Mouse (Mus musculus) layer of hippocampus, postnatal 36 days (tissue): ENCODE measurements around the gene Wfdc18. TPM values are rescaled to one million over a fixed set of nuclear protein-coding genes. Genes with fewer than 3 reads are reported as not detected.
A peak's percentile ranks its signal among the peaks of the same experiment; 100 is the strongest.

Source experiments
- DNase-seq, 2 experiments: peaks; one replicate each; pipeline ENCODE4 v3.0.0; 2022
- total RNA-seq, 2 experiments: library from RNA; stranded (reverse); gene quantifications; 2 replicates each; pipeline ENCODE4 v1.2.3; 2021

The Wfdc18 gene
- not detected for total RNA-seq

DNA sequence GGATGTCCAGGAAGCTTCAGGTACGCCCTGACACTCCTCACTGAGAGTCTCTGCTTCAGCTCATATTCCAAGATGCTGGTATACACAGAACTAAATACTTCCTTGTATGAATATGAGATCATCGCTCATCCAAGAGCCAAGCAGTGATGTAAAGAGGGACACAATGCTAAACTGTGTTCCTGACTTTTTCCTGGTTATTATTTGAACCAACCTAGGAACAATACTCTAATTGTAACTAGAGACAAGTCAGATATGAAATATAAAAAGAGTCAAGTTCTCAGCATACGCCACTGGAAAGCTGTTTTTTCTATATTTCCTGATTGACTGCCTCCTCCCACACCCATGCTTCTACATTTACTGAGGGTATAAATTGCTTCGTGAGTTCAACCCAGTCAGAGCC is at the start of gene Wfdc18:
Wfdc18 (plus strand) TSS at position 301 of the 400 bp plus-strand sequence.
- DNase-seq = no peak

DNA sequence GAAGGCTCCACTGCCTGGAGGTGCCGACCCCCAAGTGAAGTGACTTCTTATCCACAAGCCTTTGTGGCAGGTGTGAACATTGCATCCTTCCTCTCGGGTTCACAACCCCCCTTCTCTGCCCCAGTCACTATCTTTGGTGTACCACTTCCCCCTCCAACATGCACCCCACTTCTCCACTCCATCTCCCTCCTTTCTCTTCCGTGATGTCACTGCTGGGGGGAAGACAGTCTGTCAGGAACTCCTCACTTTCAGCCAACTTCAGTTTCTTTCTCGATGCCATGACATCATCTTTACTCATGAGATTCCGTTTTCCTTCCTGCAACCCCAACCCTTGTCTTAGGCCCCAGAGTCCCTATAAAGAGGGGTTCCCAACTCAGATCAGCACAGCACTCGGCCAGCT is 46.6 kb upstream of the Wfdc18 start, which contains the start of gene Ccl4:
Ccl4 (plus strand) TSS at position 381 of the 400 bp plus-strand sequence.
- no peak for DNase-seq

DNA sequence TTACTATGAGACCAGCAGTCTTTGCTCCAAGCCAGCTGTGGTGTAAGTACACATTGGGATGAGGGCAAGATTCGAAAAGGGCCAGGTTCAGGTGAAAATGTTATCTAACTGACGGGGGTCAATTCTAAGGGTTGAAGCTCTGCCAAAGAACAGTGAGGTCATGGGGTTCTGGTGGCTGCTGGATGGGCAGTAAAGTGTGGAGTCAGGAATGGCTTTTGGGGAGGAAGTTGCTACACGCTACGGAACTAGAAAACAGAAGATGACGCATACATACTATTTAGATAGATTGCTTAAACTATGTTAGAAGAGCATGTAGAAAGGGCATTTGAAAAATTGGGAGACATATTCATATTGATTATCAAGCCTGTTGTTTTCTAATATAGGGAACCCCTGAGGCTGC is 45.3 kb upstream of the Wfdc18 start:
- DNase-seq = no peak

DNA sequence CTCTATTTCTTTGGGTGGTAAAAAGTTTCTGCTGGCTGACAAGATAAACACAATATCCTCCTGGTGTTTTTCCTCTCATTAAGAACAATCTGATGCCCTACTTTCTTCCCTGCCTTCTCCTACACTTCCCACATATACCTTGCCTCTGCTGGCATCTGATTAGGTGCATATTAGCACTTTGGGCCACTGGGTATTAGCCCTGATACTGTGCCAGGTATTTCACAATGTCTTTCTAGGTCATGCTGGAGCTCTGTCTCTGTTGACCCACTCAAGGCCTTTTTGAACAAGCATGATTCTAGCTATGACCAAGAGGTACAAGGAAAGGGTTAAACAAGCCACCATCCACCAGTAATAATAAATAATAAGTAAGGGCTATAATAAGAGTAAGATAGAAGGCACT is 37.1 kb upstream of the Wfdc18 start:
- no peak for DNase-seq

DNA sequence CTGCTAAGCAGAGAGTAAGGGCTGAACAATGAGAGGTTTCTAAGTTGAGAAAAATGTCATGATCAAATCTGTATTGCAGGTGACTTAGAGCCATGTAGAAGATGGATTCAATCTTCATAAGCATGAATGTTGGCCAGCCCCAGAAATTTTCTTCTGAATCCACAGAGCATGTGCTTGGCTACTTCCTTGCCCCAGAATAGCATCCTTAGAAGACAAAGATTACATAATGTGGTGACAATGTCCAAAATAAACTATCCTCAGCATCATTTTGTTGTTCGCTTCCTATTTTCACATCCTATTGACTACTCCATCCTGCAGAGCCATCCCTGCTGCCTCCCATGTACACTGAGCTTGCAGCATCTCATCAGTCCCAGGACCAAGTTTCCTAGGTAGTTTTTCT is 33.1 kb upstream of the Wfdc18 start:
- no peak for DNase-seq

DNA sequence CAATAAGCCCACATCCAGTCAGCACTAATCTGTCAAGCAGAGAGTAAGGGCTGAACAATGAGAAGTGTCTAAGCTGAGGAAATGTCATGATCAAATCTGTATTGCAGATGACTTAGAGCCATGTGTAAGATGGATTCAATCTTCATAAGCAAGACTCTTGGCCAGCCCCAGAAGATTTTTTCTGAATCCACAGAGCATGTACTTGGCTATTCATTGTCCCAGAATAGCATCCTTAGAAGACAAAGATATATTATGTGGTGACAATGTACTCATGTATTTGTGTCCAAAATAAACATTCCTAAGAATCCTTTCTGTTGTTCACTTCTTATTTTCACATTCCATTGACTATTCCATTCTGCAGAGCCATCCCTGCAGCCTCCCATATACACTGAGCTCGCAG is 18.9 kb upstream of the Wfdc18 start:
- no peak for DNase-seq

DNA sequence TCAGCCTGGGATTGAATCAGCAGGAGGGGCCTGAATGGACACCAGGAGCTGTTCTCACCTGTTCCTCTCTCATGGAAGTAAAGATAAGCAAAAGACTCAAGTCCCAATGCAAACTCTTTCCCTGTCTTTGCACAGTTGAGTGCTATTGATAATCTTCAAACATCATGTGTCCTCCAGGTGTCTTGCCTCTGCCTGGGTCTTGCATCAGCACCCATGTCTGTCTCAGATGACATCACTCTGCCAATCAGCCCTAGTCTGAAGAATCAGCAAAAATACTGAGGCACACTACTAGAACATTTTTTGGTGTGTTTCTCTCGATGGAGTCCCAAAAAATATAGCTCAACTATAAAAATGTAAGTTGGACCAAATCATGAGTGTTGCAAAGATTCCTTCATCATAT is 16.8 kb upstream of the Wfdc18 start:
- no peak for DNase-seq

DNA sequence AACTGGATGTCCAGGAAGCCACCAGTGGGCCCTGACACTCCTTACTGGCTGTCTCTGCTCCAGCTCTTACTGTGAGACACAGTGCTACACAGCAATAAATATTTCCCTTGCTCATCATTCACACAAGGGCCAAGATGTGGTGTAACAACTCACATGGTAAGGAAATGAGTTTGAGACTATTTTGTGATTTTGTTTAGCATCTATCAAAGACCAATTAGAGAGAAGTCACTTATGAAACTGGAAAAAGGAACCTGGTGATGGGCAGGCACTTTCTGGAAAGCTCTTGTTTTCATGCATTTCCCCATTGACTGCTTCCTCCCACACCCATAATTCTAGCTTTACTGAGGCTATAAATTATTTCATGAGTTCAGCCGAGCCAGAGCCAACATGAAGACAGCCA is 5.1 kb upstream of the Wfdc18 start, which contains the start of gene Wfdc17:
Wfdc17 (plus strand) TSS at position 287 of the 400 bp plus-strand sequence.
- no peak for DNase-seq

DNA sequence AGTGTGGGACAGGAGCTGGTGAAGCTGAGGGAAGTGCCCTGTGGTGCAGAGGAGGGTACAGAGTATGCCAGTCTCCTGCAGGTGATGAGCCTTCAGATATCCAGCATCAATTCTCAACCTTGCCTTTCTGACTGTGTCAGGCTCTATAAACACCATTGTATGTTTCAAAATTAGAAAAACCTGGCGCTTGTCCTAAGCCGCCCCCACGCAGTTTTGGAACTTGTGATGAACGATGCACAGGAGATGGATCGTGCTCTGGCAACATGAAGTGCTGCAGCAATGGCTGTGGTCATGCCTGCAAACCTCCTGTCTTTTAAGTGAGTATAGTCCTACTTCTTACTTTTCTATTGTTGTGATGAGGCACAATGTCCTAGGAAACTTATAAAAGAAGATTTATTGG is 868 bp downstream of the Wfdc18 start:
- DNase-seq = peak; percentile 12

DNA sequence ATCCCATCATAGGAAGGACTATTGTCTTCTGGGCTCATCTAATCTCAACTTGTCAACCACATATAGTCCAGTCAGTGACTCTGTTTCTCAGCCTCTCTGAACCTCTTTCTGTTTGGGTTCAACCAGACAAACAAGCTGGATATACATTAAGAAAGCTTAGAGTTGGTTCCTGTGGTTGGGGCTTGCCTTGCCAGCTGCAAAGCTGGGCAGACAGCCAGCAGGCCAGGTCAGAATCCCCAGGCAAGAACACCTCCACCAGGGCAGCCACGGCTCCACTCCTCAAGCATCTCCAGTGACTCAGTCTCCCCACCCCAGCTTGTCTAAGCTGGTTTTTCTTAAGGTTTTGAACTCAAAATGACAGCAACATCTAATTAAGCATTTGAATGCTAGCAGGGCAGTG is 3.9 kb downstream of the Wfdc18 start:
- DNase-seq = no peak

DNA sequence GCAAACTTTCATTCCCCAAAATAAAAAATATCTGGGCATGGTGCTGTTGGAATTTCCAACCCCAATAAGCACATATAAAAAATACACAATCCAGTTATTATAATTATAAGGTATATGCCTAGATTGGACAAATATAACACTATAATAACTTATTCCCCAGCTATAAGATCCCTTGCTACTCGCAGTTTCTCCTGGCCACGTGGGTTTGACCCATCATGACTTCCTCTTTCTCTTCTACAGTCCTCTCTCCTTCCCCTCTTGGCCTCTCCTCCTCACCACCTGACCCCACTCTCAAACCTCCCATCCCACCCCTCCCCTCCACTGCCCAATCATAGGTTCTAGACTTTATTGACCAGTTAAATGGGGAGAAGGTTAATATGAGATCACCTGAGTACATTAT is 5.1 kb downstream of the Wfdc18 start:
- no peak for DNase-seq

DNA sequence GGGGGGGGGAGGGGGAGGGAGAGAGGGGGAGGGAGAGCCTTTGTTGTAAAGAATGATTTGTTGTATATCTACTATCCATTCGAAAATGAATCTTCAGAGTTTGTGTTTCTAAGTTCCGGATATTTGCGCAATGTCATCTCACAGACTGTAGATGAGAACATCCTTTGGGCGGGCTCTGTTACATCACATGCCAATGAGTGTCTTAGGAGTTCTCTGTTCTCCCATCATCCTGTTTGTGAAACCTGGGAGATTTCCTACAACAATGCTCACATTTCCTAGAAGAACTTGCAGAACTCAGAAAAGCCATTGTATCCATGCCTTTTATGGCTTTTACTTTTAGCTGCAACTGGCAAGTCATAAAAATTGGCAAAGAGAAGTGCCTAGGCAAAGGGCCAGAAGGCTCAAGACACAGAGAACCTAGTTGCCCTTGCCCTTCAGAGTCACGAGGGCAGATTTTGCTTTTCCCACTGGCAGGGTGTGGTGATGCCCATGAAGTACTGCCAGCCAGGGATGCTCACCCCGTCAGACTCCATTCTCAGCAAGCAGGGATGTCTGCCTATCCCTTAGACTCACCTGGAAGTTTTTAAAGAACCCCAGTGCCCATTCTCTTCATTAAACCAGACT is 8.3 kb downstream of the Wfdc18 start:
- no peak for DNase-seq

DNA sequence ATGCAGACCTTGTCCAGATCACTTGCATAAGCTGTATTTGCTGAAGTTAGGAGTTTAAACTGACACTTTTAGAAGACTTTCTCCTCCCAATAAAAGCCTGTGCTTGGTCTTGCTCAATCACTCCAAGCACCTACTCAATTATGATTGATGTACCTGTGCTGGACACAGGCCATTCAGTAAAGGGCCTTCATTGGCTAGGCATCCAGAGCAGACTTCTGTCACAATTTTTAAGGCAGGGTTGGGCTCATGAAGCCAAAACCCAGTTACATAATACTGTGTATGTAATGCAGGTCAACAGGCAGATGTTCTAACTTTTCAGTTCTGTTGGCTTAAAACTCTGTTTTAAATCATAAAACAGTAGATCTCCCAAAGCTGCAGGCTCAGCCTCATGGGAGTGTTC is 12.0 kb downstream of the Wfdc18 start:
- no peak for DNase-seq

DNA sequence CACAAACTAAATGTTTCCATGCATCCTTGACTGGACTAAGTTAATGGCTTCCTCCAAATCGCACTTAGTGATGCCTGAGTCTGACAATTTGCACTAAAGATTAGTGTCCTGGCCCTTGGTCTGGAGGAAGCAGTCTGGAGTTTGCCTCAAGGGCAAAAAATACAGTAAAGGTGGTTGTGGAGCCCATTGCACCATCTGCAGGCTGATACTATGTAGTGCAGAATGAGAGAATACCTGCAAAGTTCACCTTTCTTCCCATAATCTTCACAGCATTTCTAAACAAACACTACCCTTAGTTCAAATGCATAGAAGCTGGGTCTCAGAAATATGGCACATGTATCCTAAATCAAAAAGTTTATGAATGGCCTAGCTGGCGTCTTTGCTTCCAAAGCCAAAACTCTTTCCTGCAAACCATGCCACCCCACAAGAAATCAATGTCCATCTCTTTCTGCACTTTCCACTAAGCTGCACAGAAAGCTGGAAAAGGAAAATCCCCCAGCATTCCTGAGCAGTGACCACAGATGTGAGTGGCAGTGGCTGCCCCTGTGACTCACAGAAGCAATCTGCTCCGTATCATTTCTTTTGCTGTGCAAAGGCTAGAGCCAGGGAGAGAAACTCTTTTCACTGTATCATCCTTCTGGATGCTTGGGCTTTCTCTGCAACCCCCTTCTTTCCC is 20.1 kb downstream of the Wfdc18 start:
- no peak for DNase-seq

DNA sequence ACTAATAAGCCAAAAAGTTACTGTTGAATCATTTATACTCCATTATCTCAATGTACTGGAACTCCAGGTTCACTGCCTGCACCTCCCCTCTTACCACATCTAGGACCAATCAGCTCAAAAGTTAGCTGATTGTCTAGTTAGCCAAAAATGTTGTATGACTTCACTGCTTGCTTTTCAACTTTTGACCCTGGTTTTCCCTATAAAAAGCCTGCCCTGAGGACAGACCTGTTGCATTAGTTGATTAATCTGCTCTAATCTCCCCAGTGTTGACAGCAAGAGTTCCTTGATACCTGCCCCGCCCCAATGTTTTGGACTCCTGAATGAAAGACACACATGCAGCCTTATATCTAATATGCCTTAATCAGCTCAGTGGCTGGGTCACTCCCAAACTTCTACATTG is 22.3 kb downstream of the Wfdc18 start:
- DNase-seq = no peak

DNA sequence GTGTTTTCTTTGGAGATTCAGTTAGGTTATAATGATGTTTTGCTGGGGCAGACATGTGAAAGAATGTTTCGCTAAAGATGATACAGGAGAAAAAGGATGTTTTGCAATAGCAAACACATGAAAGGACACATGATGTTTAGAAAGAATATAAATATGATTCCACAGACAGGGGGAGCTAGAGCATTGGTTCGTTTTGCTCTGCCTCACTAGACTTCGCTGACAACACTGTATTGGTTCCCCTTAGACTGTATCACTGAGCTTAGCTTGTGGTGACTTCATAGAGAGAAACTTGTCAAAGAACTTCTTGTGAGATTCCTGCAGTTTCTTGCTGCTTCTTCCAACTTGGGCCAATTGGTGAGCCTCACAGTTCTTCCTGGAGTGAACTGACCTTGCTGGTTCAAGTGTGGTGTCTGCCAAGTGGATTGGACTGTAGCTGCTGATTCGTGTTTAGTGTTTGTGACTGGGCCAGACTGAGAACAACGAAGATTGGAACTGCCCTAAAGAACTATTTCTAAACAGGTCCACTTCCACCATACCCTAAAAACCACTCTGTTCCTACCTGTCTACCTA is 24.3 kb downstream of the Wfdc18 start:
- no peak for DNase-seq

DNA sequence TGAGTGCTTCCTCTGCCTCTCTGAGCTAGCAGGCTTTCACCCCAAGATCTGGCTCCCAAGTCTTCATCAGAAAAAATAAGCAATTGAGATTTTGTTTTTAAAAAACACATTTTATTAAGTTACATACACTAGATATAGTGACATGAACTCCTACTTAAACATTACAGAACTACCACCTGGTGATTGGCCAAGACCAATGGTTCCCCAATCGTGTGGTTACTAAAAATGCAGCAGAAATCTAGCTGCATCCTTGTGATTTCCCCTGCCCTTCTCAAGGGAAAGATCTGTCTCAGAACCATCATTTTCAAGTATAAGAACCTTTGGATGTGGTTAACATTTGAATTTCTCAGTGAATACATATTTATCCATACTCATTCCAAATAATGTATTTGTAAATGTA is 25.4 kb downstream of the Wfdc18 start:
- no peak for DNase-seq

DNA sequence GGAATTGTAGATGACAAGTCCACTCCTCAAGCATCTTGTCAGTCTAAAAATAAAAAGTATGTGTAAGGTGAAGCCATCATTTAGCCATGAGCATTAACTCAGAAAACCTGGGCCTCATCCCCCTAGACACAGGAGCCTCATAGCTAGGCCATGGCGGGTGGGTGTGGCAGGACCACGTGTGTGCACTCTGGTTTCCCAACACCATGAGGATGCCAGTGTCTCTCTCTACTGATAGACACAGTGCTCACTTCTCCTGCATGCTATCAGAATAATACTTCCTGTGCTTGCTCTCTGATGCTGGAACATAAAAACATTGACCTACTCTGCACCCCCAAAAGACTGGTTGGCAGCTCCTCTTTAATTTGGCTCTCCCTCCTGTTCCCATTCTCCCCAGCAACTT is 27.1 kb downstream of the Wfdc18 start:
- DNase-seq = no peak

DNA sequence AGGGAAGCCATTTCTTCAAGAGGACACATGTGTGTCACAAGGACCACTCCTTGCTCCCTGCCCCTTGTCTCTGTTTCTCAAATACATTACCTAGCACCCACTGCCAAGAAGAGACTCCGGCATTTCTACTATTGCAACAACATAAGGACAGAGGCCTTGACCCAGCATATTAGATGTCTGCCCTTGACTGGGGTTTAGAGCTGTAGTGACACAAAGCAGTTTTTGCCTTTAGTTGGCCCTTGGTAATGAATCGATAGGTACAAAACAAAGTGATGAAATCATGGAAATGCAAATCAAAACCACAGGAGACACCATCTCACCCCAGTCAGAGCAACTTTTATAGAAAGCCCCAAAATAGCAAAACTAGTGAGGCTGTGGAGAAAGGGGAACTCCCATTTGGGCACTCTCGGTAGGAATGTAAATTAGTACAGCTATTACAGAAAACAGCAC is 28.3 kb downstream of the Wfdc18 start:
- DNase-seq = no peak

DNA sequence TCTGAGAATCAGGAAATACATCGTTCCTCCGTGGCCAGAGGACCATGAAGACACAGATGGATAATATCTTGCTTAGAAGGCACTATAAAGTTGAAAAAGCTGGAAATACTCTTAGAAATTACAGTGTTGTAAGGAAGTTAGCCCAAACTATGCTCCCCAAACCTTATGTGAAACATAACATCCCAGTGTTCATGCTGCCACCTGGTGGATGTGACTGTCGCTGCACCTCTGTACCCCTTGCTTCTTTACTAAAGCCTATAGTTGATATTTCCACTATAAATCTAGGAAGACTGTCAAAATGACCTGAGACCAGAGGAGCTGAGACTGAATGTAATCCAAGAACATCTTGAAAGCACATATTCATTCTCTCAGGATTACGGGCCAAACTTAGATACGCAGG is 30.4 kb downstream of the Wfdc18 start:
- peak; percentile 73 to 75 for DNase-seq

DNA sequence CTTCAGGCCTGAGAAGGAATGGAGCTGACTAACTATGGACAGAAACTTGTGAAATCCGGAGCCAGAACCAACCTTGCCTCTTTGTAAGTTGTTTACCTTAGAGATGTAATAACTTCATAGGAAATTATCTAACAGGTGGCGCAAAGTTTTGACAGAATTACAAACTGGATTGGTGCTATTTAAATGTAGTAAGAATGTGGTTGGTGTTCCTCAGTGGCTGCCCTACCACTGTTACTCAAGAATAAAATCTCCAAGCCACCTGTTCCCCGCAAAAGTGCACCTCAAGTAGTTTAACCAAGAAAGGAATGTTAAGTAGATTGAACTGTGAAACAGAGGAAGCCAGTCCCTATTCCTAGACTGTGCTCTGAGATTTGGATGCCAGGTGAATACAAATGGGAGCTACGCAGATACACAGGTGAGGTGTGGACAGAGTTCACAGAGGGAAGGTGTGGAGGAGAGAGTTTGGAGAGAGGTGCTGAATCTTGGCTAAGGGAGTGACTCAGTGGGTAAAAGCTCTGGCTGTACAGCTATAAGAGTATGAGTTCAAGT is 31.7 kb downstream of the Wfdc18 start:
- DNase-seq = no peak

DNA sequence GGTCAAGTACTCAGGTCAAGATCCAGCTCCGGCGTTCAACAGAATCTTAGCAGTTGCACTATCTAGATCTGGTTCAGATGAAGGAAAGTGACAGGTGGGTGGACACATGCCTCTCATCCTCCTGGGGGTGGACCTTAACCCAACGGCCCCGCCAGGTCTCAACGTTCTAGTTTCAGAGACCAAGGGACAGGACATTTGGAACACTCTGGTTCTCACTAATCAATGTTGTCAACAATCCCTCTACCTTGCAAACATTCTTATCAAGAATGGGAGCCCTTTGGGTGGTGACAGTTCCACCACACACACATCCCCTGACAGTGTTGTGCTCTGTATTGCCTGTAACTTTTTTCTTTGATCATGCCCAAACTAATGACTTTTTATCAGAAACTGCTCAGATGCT is 33.0 kb downstream of the Wfdc18 start:
- DNase-seq = no peak

DNA sequence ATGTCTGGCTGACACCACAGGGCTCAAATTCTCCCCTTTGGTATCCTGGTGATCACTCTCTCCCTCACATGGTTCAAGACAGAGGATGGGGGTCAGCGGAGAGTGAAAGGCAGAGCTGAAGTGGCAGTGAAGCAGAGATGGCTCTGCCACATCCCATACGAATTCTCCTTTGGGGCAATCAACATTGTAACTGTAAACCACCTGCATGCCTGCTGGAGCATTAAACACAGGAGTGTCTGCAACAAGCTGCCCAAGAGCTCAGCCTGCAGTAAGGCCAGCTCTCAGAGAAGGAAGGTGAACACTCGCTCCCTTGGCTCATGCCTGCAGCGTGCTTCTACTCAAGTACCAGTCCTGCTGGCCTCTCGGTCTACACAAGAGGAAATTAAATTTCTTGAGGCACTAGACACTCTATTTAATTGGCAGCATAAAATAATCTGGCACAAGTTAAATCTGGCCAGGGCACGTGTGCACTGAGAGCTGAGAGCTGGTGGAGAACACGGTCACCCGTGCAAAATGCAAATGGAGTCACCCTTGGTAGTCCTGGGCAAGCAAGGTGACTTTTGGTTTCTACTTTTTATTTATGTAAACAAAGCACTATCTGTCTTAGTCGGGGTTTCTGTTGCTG is 34.0 kb downstream of the Wfdc18 start:
- DNase-seq = no peak
